Mouse (Mus musculus) kidney, postnatal 25 days (tissue): ENCODE data around the gene Mustn1.

ENCODE experiments used
- DNase-seq, 2 experiments: peaks; one replicate each; pipeline ENCODE4 v3.0.0; 2021; ENCODE audit warnings: mixed read lengths in 2 of 2

The Mustn1 gene

GRCm38 (mm10) chr14:30878958-30879571 is at the start of gene Mustn1:
Gene Mustn1, plus strand, starts transcription at chr14:30879200.
- peak in 1 of 2 experiments; percentile 55 for DNase-seq

DNA sequence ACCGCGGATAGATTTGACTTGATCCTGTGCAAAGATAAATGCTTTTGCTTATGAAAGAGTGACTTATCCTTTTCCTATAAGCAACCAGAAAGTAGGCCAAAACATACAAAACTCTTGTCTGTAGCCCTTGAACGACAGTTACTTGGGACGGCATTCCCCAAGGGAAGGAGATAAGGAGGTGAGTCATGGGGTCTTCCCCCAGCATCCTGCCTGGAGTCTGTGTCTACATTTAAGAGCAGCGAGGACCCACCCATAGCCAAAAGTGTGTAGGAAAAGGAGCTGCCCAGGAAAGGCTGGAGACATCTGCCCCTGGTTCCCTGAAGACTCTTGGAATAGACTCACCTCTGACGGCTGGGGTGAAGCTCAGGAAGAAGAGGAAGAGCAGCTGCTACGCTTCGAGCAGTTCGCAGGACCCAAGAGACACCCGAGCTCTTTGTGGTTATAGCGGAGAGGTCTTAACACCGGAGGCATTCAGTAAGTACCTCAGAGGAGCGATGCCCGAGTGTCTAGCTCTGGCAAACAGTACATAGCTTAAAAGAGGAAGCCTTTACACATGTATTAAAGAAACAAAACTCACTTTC is 41.5 kb upstream of the Mustn1 start:
- DNase-seq: no peak

- no peak for DNase-seq
Measured at GRCm38 (mm10) chr14:30843701-30844100, 35.3 kb upstream of the Mustn1 start.

GRCm38 (mm10) chr14:30850504-30850903 is 28.5 kb upstream of the Mustn1 start:
- peak in 1 of 2 experiments; percentile 15 for DNase-seq

DNA sequence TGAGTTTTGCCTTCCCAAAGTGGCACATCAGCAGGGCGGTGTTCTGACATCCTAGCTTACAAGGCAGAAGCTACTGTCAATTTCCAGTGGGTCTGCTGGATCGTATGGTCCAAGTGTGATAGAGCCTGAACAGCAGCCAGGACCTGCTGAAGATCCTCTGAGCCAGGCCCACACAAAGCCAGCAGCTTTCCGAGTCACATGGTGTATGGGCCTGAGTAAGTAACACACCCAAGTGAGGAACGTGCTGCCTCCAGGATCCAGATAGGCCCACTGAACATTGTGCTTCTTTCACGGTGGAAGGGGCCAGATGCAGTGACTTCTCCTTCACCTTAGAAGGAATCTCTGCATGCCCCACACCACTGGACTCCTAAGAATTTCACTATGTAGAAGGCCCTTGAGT is 26.7 kb upstream of the Mustn1 start:
- DNase-seq: peak in 1 of 2 experiments; percentile 19

- peak in 1 of 2 experiments; percentile 31 for DNase-seq
Measured at GRCm38 (mm10) chr14:30855316-30855715, 23.7 kb upstream of the Mustn1 start.

- DNase-seq: no peak
Measured at GRCm38 (mm10) chr14:30856885-30857507, 22.0 kb upstream of the Mustn1 start.

DNA sequence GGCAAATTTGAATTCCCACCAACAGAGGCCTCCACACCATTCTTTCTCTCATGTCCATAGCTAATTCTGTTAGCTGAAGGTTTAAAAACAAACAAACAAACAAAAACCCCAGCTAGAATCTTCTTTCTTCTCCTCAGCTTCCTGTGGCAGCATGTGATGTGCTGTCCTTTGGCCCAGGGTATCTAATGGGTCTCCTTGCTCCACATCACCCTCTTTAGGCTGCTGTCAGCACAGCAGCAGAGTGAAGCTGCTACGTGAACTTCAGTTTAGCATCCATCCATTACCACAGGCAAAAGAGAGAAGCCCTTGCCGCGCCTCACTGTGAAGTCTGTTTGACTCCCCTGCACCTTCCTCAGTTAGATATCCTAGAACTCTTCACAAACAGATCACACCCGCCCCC is 21.0 kb upstream of the Mustn1 start:
- DNase-seq: peak; percentile 57 to 62

DNA sequence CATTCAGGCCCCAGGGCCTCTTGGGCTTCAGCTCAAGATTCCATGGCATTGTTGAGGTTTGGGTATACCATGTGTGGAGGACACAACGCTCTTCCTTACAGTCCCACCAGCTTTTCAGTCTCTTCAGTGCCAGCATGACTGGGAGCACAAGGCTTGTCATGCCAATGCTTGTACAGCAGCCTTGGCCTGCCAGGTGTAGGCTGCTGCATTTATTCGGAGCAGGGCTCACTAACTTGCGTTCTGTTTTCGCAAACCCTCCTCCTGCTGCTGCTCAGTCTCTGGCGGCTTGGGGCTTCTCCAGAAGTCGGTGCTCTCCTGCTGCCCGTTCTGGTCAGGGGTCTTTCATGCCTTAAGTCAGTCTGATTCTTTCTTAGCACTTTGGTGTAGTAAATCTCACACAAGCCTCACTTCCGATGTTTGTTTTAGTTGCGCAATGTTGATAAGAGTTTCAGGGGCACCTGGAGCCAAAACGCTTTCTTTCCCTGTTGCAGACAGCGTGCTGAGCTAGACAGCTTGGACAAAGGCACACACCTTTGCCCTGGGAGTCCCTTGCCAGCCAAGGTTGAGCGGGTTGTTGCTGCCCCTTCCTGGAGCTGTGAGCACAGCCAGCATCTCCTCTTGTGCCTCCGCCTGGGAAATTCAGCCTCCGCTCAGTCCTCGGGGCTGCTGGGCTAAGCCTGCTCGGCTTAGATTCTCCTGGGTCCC is 17.4 kb upstream of the Mustn1 start:
- DNase-seq: peak; percentile 24 to 60

DNA sequence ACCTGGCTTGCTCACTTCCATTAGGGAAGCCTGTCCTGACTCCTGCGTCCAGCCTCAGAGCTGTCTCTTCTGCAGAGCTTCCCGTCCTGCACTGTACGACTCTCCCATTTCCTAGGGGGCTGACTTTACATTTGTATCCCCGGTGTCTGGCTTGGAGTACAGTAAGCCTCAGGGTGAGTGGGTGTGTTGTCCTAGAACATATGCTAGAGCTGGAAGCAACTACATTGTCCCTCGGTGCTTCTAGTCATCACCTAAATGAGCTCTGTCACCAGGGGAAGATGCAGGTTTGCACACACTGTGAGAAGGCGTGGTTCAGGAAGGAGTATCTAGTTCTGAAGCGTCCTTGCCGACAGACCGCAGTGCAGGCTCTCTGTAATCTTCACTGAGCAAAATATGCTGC is 16.6 kb upstream of the Mustn1 start:
- no peak for DNase-seq

GRCm38 (mm10) chr14:30865311-30865710 is 13.7 kb upstream of the Mustn1 start:
- peak in 1 of 2 experiments; percentile 34 for DNase-seq

DNA sequence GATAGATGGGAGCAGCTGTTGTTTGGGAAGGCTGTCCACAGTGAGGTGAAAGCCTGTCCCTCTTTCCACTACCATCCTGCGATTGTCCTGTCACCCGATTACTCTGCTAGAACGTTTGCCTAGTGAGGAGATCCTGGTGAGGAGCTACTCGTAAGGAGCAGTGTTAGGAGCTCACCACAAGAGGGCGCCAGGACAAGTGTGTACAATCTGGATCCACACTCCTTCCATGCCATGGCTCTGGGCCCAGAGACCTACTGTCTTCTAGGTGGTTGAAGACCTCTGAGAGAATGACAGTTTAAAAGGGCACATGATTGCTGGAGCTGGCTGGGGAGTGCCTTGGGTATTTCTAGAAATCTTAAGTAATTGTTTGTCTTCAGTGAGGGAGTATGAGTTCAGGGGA is 12.0 kb upstream of the Mustn1 start:
- peak; percentile 83 to 84 for DNase-seq

DNA sequence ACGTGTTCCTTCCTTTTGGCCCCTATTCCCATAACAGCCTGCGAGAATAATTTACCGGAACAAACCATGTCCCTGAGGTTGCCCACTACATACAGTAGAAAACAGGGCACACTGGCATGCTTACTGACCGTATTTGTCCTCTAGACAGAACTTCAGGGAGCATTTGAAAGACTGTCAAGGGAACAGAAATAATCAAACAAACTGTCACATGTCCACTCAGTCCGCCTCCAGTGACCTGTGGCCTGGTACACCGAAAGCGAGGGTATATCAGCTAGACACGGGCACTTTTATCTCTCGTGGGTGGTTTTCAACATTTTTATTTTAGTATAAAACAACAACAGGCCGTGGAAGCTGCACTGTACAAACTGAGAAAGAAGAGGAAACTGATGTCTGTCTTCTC is 10.2 kb upstream of the Mustn1 start:
- DNase-seq: no peak

GRCm38 (mm10) chr14:30869391-30869801 is 9.6 kb upstream of the Mustn1 start:
- peak in 1 of 2 experiments; percentile 53 for DNase-seq

GRCm38 (mm10) chr14:30870206-30871147 is 8.5 kb upstream of the Mustn1 start:
- no peak for DNase-seq

DNA sequence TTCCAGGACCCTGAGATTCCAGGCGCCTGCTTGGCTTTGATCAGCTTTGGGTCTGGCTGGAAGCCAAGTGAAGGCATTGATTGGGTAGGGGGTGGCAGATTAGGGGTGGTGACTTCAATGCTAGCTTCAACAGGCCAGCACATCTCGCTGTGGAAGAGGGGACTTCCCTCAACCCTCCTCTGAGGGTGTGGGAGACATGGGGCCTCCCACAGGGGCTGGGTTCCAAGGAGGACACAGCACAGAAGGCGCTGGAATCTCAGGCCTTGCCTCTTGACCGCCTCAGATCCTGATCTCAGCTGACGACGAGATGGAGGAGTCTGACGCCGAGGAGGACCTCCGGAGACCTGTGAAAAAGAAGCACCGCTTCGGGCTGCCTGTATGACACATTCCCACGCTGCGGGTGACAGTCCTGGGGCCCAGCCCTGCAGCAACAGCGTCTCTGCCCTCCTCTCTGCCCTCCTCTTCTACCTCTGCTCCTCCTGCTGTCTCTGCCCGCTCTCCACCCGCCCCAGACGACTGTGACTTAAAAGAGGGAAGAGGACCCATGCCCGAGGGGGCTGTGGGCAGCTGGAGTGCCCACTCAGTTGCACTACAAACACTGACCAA is 4.8 kb upstream of the Mustn1 start:
- DNase-seq: no peak

DNA sequence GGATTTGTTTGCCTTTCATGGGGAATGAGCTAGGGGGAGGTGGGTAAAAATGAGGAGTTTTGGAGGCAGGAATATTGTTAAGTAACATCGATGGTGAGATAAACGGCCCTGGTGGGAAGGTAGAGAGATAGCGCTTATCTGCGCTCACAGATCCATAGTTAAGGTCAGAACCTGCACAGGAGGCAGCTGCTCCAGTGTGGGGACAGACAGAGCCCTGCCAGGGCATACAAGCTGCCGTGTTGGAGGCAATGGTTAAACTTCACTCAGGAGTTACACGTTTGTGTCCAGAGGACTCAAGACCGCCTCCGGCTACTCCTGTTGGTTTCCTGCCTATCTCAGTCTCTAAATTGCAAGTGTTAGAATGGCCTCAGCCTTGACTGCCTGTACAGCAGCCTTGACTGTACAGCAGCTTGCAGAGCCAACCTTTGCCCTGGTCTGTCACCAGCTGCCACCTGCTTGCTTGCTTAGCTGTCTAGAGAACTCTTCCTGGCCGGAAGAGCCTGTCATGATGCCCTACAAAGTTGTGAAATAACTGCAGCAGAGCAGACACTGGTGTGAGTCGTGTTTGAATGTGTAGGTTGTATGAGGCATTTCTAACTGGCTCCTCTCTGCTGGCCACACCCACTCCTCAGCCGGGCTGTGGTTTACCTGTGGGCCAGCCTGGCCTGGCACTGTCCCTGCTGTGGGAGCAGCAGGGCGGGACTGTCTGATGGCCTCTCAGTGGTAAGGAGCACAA is 3.7 kb upstream of the Mustn1 start:
- DNase-seq: no peak

- DNase-seq: peak; percentile 27 to 55
Measured at GRCm38 (mm10) chr14:30875955-30876354, 3.0 kb upstream of the Mustn1 start.

DNA sequence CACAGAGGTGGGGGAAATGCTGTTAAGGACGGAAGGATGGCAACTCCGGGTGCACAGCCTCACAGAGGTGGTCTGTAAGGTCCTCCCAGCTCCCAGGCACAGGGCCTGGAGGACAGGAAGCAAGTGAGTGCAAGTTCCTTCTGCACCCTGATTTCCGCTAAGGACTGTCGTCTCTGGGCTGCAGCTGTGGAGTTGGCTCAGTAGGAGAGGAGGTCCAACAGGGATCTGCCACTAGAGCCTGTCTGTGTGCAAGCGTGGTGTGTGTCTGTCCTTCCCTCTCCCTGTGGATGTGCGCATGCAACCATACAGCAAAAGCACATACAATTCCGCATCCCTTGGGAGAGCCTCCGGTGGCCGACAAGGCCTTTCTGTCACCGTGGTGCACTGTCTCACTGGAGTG is 2.5 kb upstream of the Mustn1 start:
- DNase-seq: no peak

DNA sequence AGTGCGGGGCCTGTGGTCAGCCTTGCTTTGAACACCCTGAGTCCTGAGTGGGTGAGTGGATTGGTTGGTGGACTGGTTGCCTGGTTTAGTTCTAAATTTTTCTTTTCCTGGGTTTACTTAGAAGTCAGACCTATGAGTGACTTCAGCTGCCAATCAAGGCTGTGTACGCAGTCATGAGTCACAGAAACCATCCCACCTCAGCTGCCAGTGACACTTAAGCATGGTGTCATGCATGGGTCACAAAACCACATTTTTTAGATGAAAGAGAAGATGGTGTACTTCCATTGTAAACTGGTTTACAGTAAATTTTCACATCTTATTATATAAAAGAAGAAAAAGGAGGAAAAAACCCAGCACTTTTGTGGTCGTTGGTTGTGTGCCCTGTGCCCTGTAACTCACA is 1.2 kb upstream of the Mustn1 start:
- DNase-seq: no peak

DNA sequence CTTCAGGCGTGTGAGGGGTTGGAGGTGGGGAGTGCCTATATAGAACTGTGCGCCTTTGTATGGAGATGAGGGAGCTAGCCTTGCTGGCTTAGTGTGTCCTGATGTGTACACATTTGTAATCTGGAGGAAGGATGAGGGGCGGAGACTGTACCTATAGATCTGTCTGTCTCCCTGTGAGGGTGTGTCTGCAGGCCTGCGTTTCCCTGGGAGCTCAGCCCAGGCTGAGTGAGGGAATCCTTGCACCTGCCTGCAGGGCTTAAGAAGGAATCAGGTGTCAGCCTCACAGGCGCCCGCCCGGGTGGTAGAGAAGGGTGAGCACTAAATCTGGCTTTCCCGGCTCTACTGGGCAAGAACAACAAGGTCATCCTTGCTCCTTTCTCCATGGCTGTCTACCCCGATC is 794 bp downstream of the Mustn1 start:
- DNase-seq: no peak
